Mouse (Mus musculus) gastrocnemius, adult 2 months (tissue): ENCODE results near the gene Acsl5. TPM values are rescaled to one million over a fixed set of nuclear protein-coding genes. Genes with fewer than 3 reads are reported as not detected.
A peak's percentile ranks its signal among the peaks of the same experiment; 100 is the strongest.

ENCODE experiments used
- DNase-seq: peaks from one replicate; pipeline ENCODE4 v3.0.0; 2022
- H3K27ac ChIP-seq: fragments of 200-600 bp; 2 replicates; pipeline ENCODE4 v1.8.1; 2022; ENCODE audit warnings: mild to moderate bottlenecking
- H3K4me3 ChIP-seq: fragments of 200-600 bp; 2 replicates; pipeline ENCODE4 v1.8.1; 2022; ENCODE audit warnings: mild to moderate bottlenecking, moderate library complexity
- CTCF ChIP-seq: fragments of 200-600 bp; IDR thresholded peaks from 2 replicates; pipeline ENCODE4 v1.8.1; 2022; ENCODE audit warnings: antibody characterized with exemption, mild to moderate bottlenecking, moderate library complexity
- intact Hi-C: fragments of 180-260 bp; cut with DNase I; formaldehyde crosslinking; loops from one replicate; pipeline ENCODE4 v1.15.1; 2025
- total RNA-seq, 2 experiments: library from RNA; stranded (reverse); gene quantifications; 2 replicates each; pipeline ENCODE4 v1.2.3; 2021

Acsl5 gene
- total RNA-seq, 2 experiments from 2014 or later: 2.9 to 6.3 TPM

DNA sequence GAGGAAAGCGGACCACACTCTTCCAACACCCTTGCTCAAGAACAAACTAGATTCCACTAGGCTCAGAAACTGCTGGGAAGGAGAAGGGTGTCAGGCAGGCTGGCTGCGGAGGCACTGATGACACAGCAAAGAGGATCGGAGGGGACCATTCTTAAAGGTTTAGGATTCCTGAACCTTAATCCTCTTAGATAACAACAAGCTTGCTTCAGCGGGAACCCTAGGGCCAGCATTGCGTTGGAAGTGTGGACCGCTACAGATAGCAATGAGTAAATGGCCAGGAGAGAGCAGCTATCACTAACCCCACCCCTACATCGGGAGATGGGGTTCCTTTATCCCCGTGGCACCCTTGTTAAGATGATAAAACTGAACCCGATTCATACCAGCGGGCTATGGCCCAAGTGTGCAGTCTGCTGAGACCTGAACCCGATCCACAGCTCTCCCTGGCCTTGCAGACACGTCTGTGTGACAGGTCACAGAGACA lies 33.0 kb upstream of the Acsl5 start:
- TF ChIP-seq CTCF: no peak
- DNase-seq: no peak
- Histone ChIP-seq H3K4me3 (peak overlapping the region; percentile 67), H3K27ac (no peak overlapping the region)
- intact Hi-C loops: loop anchor here (2.0 kb wide), 1 partner anchor 86 kb away; no protein-coding TSS in a partner anchor

DNA sequence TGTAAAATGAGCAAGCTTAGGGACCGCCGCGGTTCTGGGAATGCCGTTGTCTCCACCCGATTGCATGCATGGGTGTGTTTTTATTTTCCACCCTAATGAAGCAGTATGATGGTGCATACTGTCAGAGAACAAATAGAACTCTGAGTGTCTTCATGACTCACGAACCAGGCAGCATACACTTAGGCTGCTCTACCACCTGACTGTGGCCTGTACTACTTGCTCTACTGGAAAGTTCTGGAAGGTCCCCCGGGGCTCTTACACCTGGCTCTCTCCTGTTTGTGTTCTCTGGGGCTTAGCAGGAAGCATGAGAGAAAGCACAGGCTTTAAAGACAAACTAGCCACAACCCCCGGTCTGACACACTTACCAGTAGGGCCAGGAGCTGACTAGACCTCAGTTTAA lies 32.4 kb upstream of the Acsl5 start:
- intact Hi-C loops: loop anchor here (2.0 kb wide), 1 partner anchor 85 kb away; no protein-coding TSS in a partner anchor
- H3K27ac ChIP-seq: no peak overlapping the region
- no peak for TF ChIP-seq CTCF
- DNase-seq: no peak
- no peak overlapping the region for H3K4me3 ChIP-seq

DNA sequence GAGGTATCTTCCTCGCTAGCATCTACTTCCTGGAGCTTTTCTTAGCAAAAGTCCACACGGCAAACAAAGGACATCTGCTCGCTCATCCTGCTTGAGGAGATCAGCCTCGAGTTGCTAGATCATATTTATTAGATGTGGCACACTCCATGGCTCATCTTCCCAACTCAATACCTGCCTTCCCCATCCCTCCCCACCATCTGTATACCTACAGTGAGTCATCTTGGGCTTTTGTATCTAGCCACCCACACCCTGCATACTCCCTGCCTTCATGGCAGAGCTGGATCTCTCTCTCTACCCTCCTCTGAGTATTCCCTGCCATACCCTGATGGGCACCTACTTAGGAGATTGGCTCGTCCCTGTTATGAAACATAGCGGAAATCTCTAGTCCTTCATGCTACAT lies 30.5 kb upstream of the Acsl5 start:
- intact Hi-C loops: no loop called here
- Histone ChIP-seq H3K4me3 (no peak overlapping the region), H3K27ac (no peak overlapping the region)
- no peak for TF ChIP-seq CTCF
- DNase-seq: no peak

GRCm38 (mm10) chr19:55222268-55222667 lies 29.5 kb upstream of the Acsl5 start:
- TF ChIP-seq CTCF: no peak
- no peak overlapping the region for H3K4me3 ChIP-seq
- H3K27ac ChIP-seq: no peak overlapping the region
- DNase-seq: no peak
- intact Hi-C loops: no loop called here

GRCm38 (mm10) chr19:55226621-55227020 lies 25.1 kb upstream of the Acsl5 start:
- no peak overlapping the region for H3K4me3 ChIP-seq
- H3K27ac ChIP-seq: no peak overlapping the region
- DNase-seq: no peak
- intact Hi-C loops: no loop called here
- no peak for TF ChIP-seq CTCF

- peak; percentile 26; the same call in 1 of the 2 replicates for TF ChIP-seq CTCF
Measured at GRCm38 (mm10) chr19:55227135-55227534, 24.6 kb upstream of the Acsl5 start.

GRCm38 (mm10) chr19:55231081-55231480 lies 20.7 kb upstream of the Acsl5 start:
- no peak overlapping the region for H3K4me3 ChIP-seq
- H3K27ac ChIP-seq: no peak overlapping the region
- intact Hi-C loops: no loop called here
- TF ChIP-seq CTCF: no peak
- no peak for DNase-seq

More at GRCm38 (mm10) chr19:55227135-55227534, 24.6 kb upstream of the Acsl5 start:
- no peak overlapping the region for H3K27ac ChIP-seq
- H3K4me3 ChIP-seq: no peak overlapping the region
- no peak for DNase-seq
- intact Hi-C loops: no loop called here

- intact Hi-C loops: no loop called here
- no peak overlapping the region for H3K27ac ChIP-seq
- TF ChIP-seq CTCF: no peak
- H3K4me3 ChIP-seq: no peak overlapping the region
- DNase-seq: no peak
Measured at GRCm38 (mm10) chr19:55232136-55232535, 19.6 kb upstream of the Acsl5 start.

- Histone ChIP-seq H3K27ac (no peak overlapping the region), H3K4me3 (no peak overlapping the region)
- no peak for DNase-seq
- no peak for TF ChIP-seq CTCF
- intact Hi-C loops: no loop called here
Measured at GRCm38 (mm10) chr19:55236026-55236425, 15.7 kb upstream of the Acsl5 start.

- DNase-seq: no peak
- no peak for TF ChIP-seq CTCF
Measured at GRCm38 (mm10) chr19:55236564-55236963, 15.2 kb upstream of the Acsl5 start.

GRCm38 (mm10) chr19:55239766-55240426 lies 11.8 kb upstream of the Acsl5 start:
- Histone ChIP-seq H3K27ac (no peak overlapping the region), H3K4me3 (no peak overlapping the region)
- TF ChIP-seq CTCF: no peak
- intact Hi-C loops: no loop called here
- no peak for DNase-seq

More at GRCm38 (mm10) chr19:55236564-55236963, 15.2 kb upstream of the Acsl5 start:
- intact Hi-C loops: no loop called here
- Histone ChIP-seq H3K27ac (no peak overlapping the region), H3K4me3 (no peak overlapping the region)

GRCm38 (mm10) chr19:55241186-55241645 lies 10.5 kb upstream of the Acsl5 start, which contains the start of gene Gucy2g:
Gucy2g (minus strand) TSS chr19:55241236.
- intact Hi-C loops: no loop called here
- no peak for DNase-seq
- TF ChIP-seq CTCF: no peak
- Histone ChIP-seq H3K27ac (no peak within 1 kb of the TSS), H3K4me3 (no peak within 1 kb of the TSS)

GRCm38 (mm10) chr19:55244791-55245231 lies 6.9 kb upstream of the Acsl5 start:
- TF ChIP-seq CTCF: peak; percentile 22; the same call in 1 of the 2 replicates
- DNase-seq: peak; percentile 55
- no peak overlapping the region for H3K4me3 ChIP-seq
- peak overlapping the region; percentile 63 for H3K27ac ChIP-seq
- intact Hi-C loops: no loop called here
